Mouse (Mus musculus): ENCODE results near the gene Serpinb5. TPM values are rescaled to one million over a fixed set of nuclear protein-coding genes. Genes with fewer than 3 reads are reported as not detected.
"Not testable (repeated sequence)": the region's sequence is repeated elsewhere in the genome, so short reads cannot be mapped to it uniquely, and the experiment has no call there.

Gene Serpinb5
- polyA plus RNA-seq, 1 experiment from 2014 or later = 0.20 TPM

DNA sequence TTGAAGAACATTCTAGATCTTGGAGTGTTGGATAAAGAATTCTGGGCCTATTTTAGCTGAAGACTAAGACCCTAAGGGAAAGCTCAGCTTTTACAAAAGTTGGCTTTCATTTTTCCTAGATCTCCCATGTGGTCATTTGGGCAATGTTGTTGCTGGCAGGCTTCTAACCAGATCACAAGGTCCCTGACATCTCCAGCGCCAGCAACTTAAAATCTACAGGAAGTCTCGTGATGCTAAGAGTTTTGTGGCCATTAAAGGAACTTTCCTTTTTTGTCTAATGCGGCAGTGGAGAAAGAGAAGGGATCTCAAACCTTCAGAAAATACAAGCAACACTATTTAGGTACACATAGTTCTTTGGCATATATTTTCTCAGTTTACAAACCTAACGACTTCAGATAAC is 21.8 kb downstream of the Serpinb5 start:
- 85% methylated on average over 4 of the region's 4 CpGs for WGBS
- Histone ChIP-seq H3K4me3 (replicated peaks) (no peak overlapping the region), H3K9me3 (no peaks in the 10 kb centered on the region), H3K27me3 (no peaks in the 10 kb centered on the region), H3K9ac (no peak overlapping the region), H3K4me2 (no peak overlapping the region), H3K4me1 (no peaks in the 10 kb centered on the region), H3K27ac (no peak overlapping the region), H3K36me3 (replicated peaks) (no peaks in the 10 kb centered on the region)
- no peak for ATAC-seq (ENCODE audit: low FRiP score)

DNA sequence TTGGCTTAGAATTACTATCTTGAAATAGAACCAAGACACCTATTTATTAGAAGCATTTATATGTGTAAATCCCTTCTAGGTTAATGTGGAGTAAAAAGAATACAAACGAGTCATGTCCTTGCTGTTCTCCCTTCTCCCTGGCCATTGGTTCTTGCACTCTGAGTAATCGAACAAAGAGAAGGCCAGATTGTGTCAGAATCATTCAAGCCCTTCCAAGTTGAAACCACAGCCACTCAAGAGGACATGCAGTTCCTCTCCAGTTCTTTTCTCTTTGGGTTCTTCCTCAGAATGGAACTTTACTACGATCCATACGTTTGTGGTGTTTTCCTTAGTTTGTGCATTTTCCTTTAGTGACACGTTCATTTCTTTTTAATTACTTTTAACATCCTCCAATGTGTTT is 22.4 kb downstream of the Serpinb5 start:
- Histone ChIP-seq H3K27ac (no peak overlapping the region), H3K9ac (no peak overlapping the region), H3K9me3 (no peaks in the 10 kb centered on the region), H3K27me3 (no peaks in the 10 kb centered on the region), H3K36me3 (replicated peaks) (no peaks in the 10 kb centered on the region), H3K4me3 (replicated peaks) (no peak overlapping the region), H3K4me1 (no peaks in the 10 kb centered on the region), H3K4me2 (no peak overlapping the region)
- 76% methylated on average over 5 of the region's 5 CpGs for WGBS
- no peak for ATAC-seq (ENCODE audit: low FRiP score)

DNA sequence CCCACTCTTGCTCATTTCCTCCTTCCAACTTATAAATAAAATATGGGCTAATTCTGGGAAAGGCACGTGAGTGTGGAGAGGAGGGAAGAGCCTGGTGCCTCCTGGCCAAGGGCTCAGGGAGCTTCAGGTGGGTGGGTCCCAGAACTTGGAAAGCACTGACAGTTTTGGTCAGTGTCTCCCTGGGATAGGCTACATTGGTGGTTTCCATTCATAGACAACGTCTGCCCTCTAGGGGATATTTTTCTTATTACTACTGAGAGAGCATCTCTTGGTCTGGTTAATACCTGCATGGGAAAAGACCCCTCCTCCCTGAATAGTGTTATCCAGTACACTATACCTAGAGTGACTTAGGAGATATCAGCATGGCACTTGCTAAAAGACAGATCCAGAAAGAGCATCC is 22.8 kb downstream of the Serpinb5 start:
- Histone ChIP-seq H3K27me3 (no peaks in the 10 kb centered on the region), H3K4me2 (no peak overlapping the region), H3K9me3 (no peaks in the 10 kb centered on the region), H3K4me3 (replicated peaks) (no peak overlapping the region), H3K4me1 (no peaks in the 10 kb centered on the region), H3K9ac (no peak overlapping the region), H3K36me3 (replicated peaks) (no peaks in the 10 kb centered on the region), H3K27ac (no peak overlapping the region)
- 14% methylated on average over 2 of the region's 2 CpGs for WGBS
- no peak for ATAC-seq (ENCODE audit: low FRiP score)

DNA sequence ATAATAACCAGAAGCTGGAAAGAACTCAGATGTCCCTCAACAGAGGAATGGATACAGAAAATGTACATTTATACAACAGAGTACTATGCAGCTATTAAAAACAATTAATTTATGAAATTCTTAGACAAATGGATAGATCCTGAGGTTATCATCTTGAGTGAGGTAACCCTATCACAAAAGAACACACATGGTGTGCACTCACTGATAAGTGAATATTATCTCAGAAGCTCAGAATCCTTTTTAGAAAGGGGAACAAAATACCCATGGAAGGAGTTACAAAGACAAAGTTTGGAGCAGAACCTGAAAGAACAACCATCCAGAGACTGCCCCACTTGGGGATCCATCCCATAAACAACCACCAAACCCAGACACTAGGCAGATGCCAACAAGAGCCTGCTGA is 34.2 kb downstream of the Serpinb5 start:
- not testable (repeated sequence) for ATAC-seq (ENCODE audit: low FRiP score); H3K4me2 ChIP-seq; H3K9me3 ChIP-seq; H3K4me1 ChIP-seq; H3K4me3 ChIP-seq (replicated peaks); H3K27me3 ChIP-seq; H3K36me3 ChIP-seq (replicated peaks); H3K27ac ChIP-seq; H3K9ac ChIP-seq

DNA sequence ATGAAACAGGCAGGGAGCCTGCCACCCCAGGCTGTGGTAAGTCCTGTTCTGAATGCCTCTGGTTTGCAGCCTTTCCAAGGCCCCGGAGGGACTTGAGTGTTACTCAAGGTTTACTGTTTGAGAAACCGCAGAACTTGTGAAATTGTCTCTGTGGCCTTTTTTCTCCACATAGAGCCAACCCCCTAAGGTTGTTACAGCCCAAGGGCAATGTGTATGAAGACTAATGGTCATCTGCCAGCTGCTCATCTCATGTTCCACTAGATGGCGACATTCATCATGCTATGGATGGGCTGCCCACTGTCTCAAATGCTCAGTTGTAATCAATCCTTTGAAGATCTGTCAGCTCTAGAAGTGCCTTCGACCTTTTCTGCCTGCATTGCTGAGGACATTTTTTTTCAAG is 40.4 kb downstream of the Serpinb5 start:
- no peak overlapping the region for H3K4me3 ChIP-seq (replicated peaks)
- WGBS = 43% methylated on average over 4 of the region's 4 CpGs
- H3K4me1 ChIP-seq = no peaks in the 10 kb centered on the region
- no peak for ATAC-seq (ENCODE audit: low FRiP score)
- no peaks in the 10 kb centered on the region for H3K27me3 ChIP-seq
- no peak overlapping the region for H3K4me2 ChIP-seq
- H3K36me3 ChIP-seq (replicated peaks) = no peaks in the 10 kb centered on the region
- no peak overlapping the region for H3K27ac ChIP-seq
- H3K9me3 ChIP-seq = no peaks in the 10 kb centered on the region
- H3K9ac ChIP-seq = no peak overlapping the region

DNA sequence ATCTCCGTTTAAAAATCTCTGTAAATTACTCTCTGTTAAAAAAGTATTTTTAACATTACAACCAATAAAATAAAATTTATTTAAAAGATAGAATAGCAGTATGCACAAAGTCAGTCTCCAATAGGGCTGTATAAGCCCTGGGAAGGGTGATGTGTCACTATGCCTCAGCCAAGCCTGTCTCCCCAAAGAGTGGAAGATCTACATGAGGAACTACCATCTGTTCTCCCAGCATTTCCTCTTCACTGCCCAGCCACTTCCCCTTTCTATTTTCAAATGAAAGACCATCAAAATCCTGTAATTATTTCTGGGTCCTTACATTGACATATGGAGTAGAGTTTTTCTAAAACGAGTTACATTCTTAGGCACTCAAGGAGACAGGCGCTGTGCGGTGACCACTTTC is 71.0 kb downstream of the Serpinb5 start:
- ATAC-seq (ENCODE audit: low FRiP score) = no peak
- Histone ChIP-seq H3K36me3 (replicated peaks) (no peaks in the 10 kb centered on the region), H3K9ac (no peak overlapping the region), H3K27ac (no peak overlapping the region), H3K4me1 (no peaks in the 10 kb centered on the region), H3K4me2 (no peak overlapping the region), H3K27me3 (no peaks in the 10 kb centered on the region), H3K4me3 (replicated peaks) (no peak overlapping the region), H3K9me3 (no peaks in the 10 kb centered on the region)
- WGBS = 86% methylated on average over 4 of the region's 4 CpGs

Other genes starting within 250 kb of the Serpinb5 start
- 9.7 and 11.0 TPM in 2 replicates for gene Bcl2, start 146.9 kb upstream of the Serpinb5 start, polyA plus RNA-seq (2016; fragmentation: Nextera tagmentation; extraction: Ambion mirVana)
- 8.3 and 9.0 TPM in 2 replicates for gene Kdsr, start 101.4 kb upstream of the Serpinb5 start, polyA plus RNA-seq (2016; fragmentation: Nextera tagmentation; extraction: Ambion mirVana)
- 61.7 and 68.8 TPM in 2 replicates for gene Vps4b, start 64.4 kb upstream of the Serpinb5 start, polyA plus RNA-seq (2016; fragmentation: Nextera tagmentation; extraction: Ambion mirVana)
- not detected in 2 replicates for gene Serpinb12, start 73.3 kb downstream of the Serpinb5 start, polyA plus RNA-seq (2016; fragmentation: Nextera tagmentation; extraction: Ambion mirVana)
- gene Serpinb13, start 119.8 kb downstream of the Serpinb5 start, polyA plus RNA-seq (2016; fragmentation: Nextera tagmentation; extraction: Ambion mirVana) = not detected in 2 replicates
- gene Serpinb3a, start 191.1 kb downstream of the Serpinb5 start, polyA plus RNA-seq (2016; fragmentation: Nextera tagmentation; extraction: Ambion mirVana) = not detected in 2 replicates
- gene Serpinb3d, start 222.3 kb downstream of the Serpinb5 start, polyA plus RNA-seq (2016; fragmentation: Nextera tagmentation; extraction: Ambion mirVana) = not detected in 2 replicates